Mouse (Mus musculus) G1E (cell line): ENCODE results near the gene Nyap1. TPM values are rescaled to one million over a fixed set of nuclear protein-coding genes. Genes with fewer than 3 reads are reported as not detected.
"Not testable (repeated sequence)": the region's sequence is repeated elsewhere in the genome, so short reads cannot be mapped to it uniquely, and the experiment has no call there.

Experiments used
- ATAC-seq: 2 replicates; pipeline ENCODE4 v1.8.0; 2016; ENCODE audit warnings: mild to moderate bottlenecking; ENCODE audit not compliant: insufficient number of reproducible peaks, poor library complexity, low FRiP score, severe bottlenecking; ENCODE audit errors: extremely low read depth
- DNase-seq: peaks from one replicate; pipeline ENCODE4 v3.0.0; 2012; ENCODE audit warnings: low spot score
- H3K27me3 ChIP-seq: 2 replicates; pipeline ENCODE4 v1.6.1; 2012; ENCODE audit warnings: mild to moderate bottlenecking, low read length, inconsistent platforms; ENCODE audit not compliant: insufficient read depth
- H3K36me3 ChIP-seq: replicated peaks from 2 replicates; pipeline ENCODE3; 2012; ENCODE audit warnings: mild to moderate bottlenecking, inconsistent platforms
- H3K4me1 ChIP-seq: 2 replicates; pipeline ENCODE4 v1.6.1; 2012; ENCODE audit warnings: low read depth, low read length, inconsistent platforms, mixed read lengths; ENCODE audit not compliant: insufficient read depth
- H3K4me3 ChIP-seq: 2 replicates; pipeline ENCODE4 v1.5.1; 2012; ENCODE audit warnings: low read depth, mild to moderate bottlenecking, inconsistent platforms, low read length, moderate library complexity, mixed read lengths
- H3K9me3 ChIP-seq: replicated peaks from 2 replicates; pipeline ENCODE4 v1.6.1; 2012; ENCODE audit warnings: inconsistent platforms
- CTCF ChIP-seq: IDR thresholded peaks from 2 replicates; pipeline ENCODE4 v1.5.1; 2012; ENCODE audit warnings: low read depth, low read length, inconsistent platforms, mixed read lengths
- GATA1 ChIP-seq: IDR thresholded peaks from 2 replicates; pipeline ENCODE4 v1.6.1; 2012; ENCODE audit warnings: borderline replicate concordance, low read length, inconsistent platforms, mixed read lengths
- GATA2 ChIP-seq: IDR thresholded peaks from 2 replicates; pipeline ENCODE4 v1.6.1; 2012; ENCODE audit warnings: low read depth, low read length, inconsistent platforms, borderline replicate concordance
- POLR2AphosphoS5 ChIP-seq: IDR thresholded peaks from 2 replicates; pipeline ENCODE4 v1.6.1; 2012; ENCODE audit warnings: low read depth, low read length, inconsistent platforms; ENCODE audit not compliant: insufficient replicate concordance
- TAL1 ChIP-seq: conservative IDR thresholded peaks from 2 replicates; pipeline ENCODE4 v1.6.1; 2012; ENCODE audit warnings: low read depth, low read length, inconsistent platforms, mixed read lengths
- polyA plus RNA-seq: library from polyadenylated mRNA; stranded (reverse); fragments of >175 nt; gene quantifications from 2 replicates; pipeline ENCODE4 v1.2.3, GENCODE M21; 2012
- total RNA-seq, 2 experiments: library from RNA; stranded (forward) in 1 of 2; stranded (reverse) in 1 of 2; fragments of 200-1000 nt in 1 of 2; fragments of >200 nt in 1 of 2; fragmentation: Nextera tagmentation in 1 of 2; gene quantifications; 2 replicates each; pipeline ENCODE4 v1.2.3; 2014 to 2017

Nyap1 gene
- total and polyA plus RNA-seq, 3 experiments: 0.38 to 2.8 (median 0.90) TPM

DNA sequence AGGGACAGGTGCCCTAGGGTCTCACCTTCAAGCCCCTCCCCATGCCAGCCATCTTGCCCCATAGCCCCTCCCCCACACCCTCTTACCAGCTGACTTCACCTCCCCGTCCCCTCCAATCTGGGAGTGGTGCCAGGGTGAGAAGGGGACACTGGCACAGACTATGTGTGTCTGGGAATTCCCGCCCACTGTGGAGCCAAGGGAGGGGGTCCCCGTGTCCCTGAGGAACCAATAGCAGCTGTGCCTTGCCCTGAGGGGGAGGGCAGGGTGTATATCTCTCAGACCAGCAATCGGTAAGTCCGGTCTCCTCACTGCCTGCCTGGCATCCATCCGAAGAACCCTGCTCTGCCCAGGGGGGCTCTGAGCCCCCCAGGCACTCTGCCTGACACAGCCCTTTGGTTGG lies 16.5 kb upstream of the Nyap1 start:
- peaks cover 67% of the 10 kb centered on the region for H3K4me1 ChIP-seq
- no peaks in the 10 kb centered on the region for H3K9me3 ChIP-seq
- DNase-seq: no peak
- H3K4me3 ChIP-seq: no peak overlapping the region
- H3K36me3 ChIP-seq: peaks cover 86% of the 10 kb centered on the region
- H3K27me3 ChIP-seq: no peaks in the 10 kb centered on the region
- no peak for ATAC-seq
- no peak for TF ChIP-seq TAL1
- TF ChIP-seq GATA2: no peak

DNA sequence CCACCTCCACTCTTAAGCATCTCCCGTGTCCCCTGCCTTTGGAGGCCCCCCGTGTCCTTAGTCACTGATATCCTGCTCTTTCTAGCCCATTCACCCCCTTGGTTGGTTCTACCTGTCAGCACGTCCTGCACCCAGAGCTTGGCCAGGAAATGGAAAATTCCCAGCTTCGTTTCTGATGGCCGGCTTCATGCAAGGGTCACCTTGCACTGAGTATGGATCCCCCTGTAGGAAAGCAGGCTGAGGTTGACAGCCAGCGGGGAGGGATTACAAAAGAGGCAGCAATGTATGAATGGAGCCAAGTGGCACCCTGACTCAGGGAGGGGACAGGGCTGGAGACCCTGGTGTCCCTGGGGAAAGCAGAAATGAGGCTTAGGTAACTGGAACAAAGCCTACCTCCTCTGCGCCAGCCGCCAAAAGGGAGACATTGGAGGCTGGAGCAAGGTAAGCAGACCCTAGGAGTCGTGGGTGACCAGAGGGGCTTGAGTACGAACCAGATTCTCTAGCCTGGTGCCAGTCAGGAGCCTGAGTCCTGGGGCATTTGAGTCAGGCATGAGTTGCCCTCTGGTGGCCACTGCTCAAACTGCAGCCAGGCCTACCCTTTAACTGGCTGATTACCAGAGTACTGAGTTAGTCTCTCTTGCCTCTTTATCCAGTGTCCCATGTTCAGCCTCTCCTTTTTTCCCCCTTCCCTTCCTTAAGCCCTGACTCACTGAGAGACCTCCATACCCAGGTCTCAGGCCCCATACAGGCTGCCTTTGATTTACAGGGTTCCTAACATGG lies 15.7 kb upstream of the Nyap1 start:
- Histone ChIP-seq H3K36me3 (peaks cover 90% of the 10 kb centered on the region), H3K4me3 (no peak overlapping the region), H3K27me3 (no peaks in the 10 kb centered on the region), H3K4me1 (peaks cover 75% of the 10 kb centered on the region), H3K9me3 (no peaks in the 10 kb centered on the region)
- peak; percentile 99 for TF ChIP-seq CTCF
- no peak for TF ChIP-seq TAL1
- no peak for TF ChIP-seq POLR2AphosphoS5
- ATAC-seq: peak; percentile 25; the same call in 1 of the 2 replicates
- peak; percentile 75 for DNase-seq

DNA sequence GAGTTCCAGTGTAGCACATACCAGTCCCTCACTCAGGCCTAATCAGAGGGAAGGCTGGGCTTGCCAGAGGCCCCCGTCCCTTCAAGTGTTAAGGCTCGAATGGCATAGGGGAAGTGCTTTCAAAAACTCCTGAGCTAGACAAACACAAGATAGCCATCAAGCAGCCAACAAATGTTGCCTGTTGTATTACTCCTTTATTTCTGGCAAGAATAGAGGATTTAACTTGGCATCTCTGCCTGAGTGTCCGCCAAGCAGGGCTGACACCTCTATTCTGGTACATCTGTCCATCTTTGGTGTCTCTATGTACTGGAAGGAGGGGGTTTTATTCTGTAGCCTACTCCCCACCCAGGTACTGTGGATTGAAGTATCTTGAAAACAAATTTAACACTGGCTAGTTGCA lies 14.7 kb upstream of the Nyap1 start:
- H3K9me3 ChIP-seq: no peaks in the 10 kb centered on the region
- no peak for TF ChIP-seq CTCF
- H3K4me1 ChIP-seq: peaks cover 80% of the 10 kb centered on the region
- ATAC-seq (no peak), DNase-seq (no peak)
- no peaks in the 10 kb centered on the region for H3K27me3 ChIP-seq
- H3K4me3 ChIP-seq: no peak overlapping the region
- peaks cover 95% of the 10 kb centered on the region for H3K36me3 ChIP-seq

DNA sequence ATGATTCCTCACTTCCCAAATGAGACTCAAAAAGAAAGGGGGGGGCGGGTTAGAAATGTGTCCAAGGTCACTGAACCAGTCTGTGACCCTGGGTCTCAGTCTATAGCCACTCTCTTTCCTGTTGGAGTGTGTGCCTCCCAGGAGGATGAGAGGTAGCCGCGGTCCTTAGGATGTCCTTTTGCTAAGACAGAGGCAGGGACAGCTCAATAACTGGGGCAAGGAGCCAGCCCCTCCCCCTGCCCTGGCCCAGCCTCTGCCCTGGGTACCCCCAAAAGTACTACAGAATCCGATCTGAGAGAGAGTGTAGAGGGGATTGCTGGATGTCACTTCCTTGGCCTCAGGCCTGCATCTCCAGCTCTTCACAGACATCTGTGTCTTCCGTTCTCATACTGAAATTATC lies 14.0 kb upstream of the Nyap1 start:
- no peak for DNase-seq
- Histone ChIP-seq H3K9me3 (no peaks in the 10 kb centered on the region), H3K27me3 (no peaks in the 10 kb centered on the region), H3K4me3 (no peak overlapping the region), H3K36me3 (peaks cover 95% of the 10 kb centered on the region), H3K4me1 (peaks cover 85% of the 10 kb centered on the region)
- TF ChIP-seq TAL1 (no peak), GATA2 (no peak), POLR2AphosphoS5 (no peak), CTCF (no peak), GATA1 (no peak)
- ATAC-seq: no peak

DNA sequence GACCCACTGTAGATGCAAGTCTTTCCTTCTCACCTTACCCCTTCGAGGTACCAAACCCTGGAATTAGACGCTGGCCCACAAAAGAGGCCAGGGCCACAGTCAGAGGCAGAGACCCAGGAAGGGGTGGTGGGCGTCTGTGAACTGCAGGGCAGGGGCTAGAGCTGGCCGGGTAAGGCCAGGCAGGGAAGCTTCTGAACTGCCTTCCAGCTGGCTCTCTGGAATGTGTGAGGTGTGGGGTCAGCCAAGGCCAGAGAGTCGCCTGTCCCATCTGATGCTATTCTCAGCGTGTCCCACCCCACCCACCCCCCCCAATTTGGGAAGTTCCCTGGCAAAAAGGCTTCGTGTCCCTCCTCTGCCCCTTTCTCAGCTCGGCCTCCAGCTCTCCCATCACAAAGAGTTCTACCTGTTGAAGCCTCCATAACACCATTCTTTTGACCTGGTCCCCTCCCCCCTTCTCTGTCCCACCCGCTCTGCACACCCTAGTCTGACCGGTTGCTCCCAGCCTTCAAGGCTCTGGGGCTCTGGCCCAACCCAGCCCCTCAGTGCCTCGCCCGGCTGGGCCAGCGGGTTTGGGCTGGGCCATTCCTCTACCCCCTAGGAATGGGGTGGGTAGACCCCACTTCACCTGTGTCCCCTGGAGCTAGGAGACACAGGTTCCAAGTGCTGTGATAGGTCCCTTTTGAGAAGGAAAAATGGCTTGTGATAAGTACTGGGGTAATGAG lies 11.9 kb upstream of the Nyap1 start:
- ATAC-seq (no peak), DNase-seq (no peak)
- no peak overlapping the region for H3K4me3 ChIP-seq
- TF ChIP-seq TAL1: no peak
- TF ChIP-seq GATA2: no peak
- TF ChIP-seq POLR2AphosphoS5: no peak
- TF ChIP-seq CTCF: no peak
- TF ChIP-seq GATA1: no peak
- H3K4me1 ChIP-seq: peaks cover 87% of the 10 kb centered on the region
- no peaks in the 10 kb centered on the region for H3K9me3 ChIP-seq
- H3K36me3 ChIP-seq: peaks cover 91% of the 10 kb centered on the region
- H3K27me3 ChIP-seq: no peaks in the 10 kb centered on the region

DNA sequence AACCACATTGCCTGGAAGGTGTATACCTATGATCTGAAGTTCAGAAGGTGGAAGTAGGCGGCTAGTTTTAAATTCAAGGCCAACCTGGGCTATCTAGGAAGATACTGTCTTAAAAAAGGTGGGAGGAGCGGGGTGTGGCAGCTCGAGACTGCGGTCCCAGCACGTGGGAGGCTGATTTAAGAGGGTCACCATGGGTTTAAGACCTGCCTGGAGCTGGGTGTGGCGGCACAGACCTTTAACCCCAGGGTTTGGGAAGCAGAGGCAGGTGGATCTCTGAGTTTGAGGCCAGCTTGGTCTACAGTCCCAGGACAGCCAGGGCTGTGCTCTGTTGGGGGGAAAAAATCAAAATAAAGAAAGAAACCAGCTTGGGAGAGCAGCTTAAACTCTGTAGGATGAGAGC lies 10.6 kb upstream of the Nyap1 start:
- Histone ChIP-seq H3K4me3 (no peak overlapping the region), H3K4me1 (peaks cover 88% of the 10 kb centered on the region), H3K9me3 (no peaks in the 10 kb centered on the region), H3K27me3 (no peaks in the 10 kb centered on the region), H3K36me3 (peaks cover 89% of the 10 kb centered on the region)
- no peak for ATAC-seq
- TF ChIP-seq TAL1 (no peak), GATA1 (no peak), POLR2AphosphoS5 (no peak), CTCF (no peak), GATA2 (no peak)
- DNase-seq: no peak

DNA sequence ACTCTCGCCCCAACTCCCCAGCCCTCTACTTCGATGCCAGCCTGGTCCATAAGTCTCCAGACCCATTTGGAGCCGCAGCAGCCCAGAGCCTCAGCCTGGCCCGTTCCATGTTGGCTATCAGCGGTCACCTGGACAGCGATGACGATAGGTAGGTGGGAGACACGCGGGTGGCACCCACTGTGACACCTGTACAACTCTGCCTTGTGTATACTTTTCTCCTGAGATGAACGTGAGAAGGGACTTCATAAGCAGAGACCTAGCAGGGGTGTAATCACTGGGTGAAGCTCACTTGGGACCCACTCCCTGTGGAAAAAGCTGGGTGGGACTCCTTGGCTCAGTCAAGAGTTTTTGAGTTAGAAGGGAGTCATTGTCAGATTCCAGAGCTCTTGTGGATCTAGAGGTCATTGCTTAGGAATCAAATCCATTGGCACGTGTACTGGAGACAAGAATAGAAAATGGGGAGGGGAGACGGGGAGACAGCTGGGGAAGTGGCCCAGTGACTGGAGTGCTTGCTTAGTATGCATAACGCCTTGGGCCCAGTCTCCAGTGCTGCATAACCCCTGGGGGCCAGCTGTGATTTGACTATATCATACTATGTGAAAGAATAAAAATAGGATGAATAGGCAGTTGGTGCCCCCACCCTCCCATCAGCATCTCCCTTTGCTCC lies 9.9 kb upstream of the Nyap1 start:
- Histone ChIP-seq H3K9me3 (no peaks in the 10 kb centered on the region), H3K4me3 (no peak overlapping the region), H3K4me1 (peaks cover 82% of the 10 kb centered on the region), H3K36me3 (peaks cover 83% of the 10 kb centered on the region), H3K27me3 (no peaks in the 10 kb centered on the region)
- TF ChIP-seq GATA2: no peak
- no peak for ATAC-seq
- no peak for DNase-seq

DNA sequence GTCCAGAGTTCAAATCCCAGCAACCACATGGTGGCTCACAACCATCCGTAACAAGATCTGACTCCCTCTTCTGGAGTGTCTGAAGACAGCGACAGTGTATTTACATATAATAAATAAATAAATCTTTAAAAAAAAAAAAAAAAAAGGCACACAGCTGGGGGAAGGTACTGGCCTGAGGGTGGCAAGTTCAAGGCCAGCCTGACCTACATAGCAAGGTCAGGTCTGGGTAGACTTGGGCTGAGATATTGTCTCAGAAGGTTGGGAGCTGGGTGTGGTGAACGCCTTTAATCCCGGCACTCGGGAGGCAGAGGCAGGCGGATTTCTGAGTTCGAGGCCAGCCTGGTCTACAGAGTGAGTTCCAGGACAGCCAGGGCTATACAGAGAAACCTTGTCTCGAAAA lies 8.8 kb upstream of the Nyap1 start:
- not testable (repeated sequence) for H3K9me3 ChIP-seq, H3K27me3 ChIP-seq, ATAC-seq, H3K4me3 ChIP-seq, DNase-seq
- H3K4me1 ChIP-seq: peaks cover 75% of the 10 kb centered on the region
- H3K36me3 ChIP-seq: peaks cover 72% of the 10 kb centered on the region
